Mouse (Mus musculus) testis, adult 2 months (tissue): ENCODE data around the gene 4930550C14Rik. TPM values are rescaled to one million over a fixed set of nuclear protein-coding genes. Genes with fewer than 3 reads are reported as not detected.

Experiments
- H3K27ac ChIP-seq: fragments of 200-500 bp; 2 replicates; pipeline ENCODE4 v1.5.1; 2012; ENCODE audit warnings: low read depth, low read length; ENCODE audit not compliant: control insufficient read depth, insufficient read depth
- H3K27me3 ChIP-seq: fragments of 200-500 bp; 2 replicates; pipeline ENCODE4 v1.6.1; 2012; ENCODE audit warnings: mild to moderate bottlenecking, low read length, moderate library complexity; ENCODE audit not compliant: control insufficient read depth, insufficient read depth
- H3K36me3 ChIP-seq: fragments of 200-500 bp; 2 replicates; pipeline ENCODE4 v1.6.1; 2012; ENCODE audit warnings: mild to moderate bottlenecking, low read length; ENCODE audit not compliant: control insufficient read depth, insufficient read depth
- H3K4me1 ChIP-seq: fragments of 200-500 bp; 2 replicates; pipeline ENCODE4 v1.6.1; 2012; ENCODE audit warnings: low read length; ENCODE audit not compliant: control insufficient read depth, insufficient read depth
- H3K4me3 ChIP-seq: fragments of 200-500 bp; 2 replicates; pipeline ENCODE4 v1.5.1; 2012; ENCODE audit warnings: low read depth, mild to moderate bottlenecking, low read length, moderate library complexity, mixed read lengths; ENCODE audit not compliant: control insufficient read depth
- CTCF ChIP-seq: fragments of 200-500 bp; IDR thresholded peaks from 2 replicates; pipeline ENCODE4 v1.5.1; 2012; ENCODE audit warnings: low read depth, mild to moderate bottlenecking, inconsistent platforms, low read length, moderate library complexity; ENCODE audit not compliant: control insufficient read depth, insufficient read depth, insufficient replicate concordance
- POLR2A ChIP-seq: fragments of 200-500 bp; IDR thresholded peaks from 2 replicates; pipeline ENCODE4 v1.6.1; 2012; ENCODE audit warnings: low read depth, mild to moderate bottlenecking, inconsistent platforms, low read length, moderate library complexity; ENCODE audit not compliant: control insufficient read depth
- polyA plus RNA-seq: library from polyadenylated mRNA; depleted of rRNA; stranded (reverse); fragments of >200 nt; gene quantifications from 2 replicates; pipeline ENCODE4 v1.2.3, GENCODE M21; 2012

The 4930550C14Rik gene
- polyA plus RNA-seq, 1 experiment, result 14.2 TPM

DNA sequence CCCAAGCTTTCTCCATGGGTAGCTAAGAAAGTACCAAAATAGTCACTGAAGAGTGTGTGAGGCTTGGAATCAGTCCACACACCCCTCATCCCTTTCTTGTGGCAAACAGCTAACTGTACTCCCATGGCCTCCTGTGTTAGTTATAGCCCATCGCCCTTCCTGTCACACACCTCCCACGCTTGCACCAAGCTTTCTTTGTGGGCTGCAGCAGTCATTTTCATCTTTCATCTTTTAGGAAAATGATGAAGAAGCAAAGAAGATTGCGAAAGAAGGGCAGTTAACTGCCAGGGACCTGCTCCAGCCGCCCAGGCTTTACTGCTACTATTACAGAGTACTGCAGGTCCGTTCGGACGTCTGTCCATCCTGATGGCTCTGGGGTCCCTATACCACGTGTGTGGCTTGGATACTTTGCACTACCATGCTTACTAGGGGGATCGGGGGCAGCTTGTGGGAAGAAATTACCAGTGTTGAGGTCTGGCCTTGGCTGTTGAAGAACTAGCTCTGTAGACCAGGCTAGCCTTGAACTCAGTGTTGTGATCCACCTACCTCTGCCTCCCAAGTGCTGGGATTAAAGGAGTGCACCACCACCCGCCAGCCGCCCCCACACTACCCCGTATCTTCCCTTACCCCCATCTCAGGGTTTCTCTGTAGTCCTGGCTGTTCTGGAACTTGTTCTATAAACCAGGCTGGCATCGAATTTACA, 4.3 kb upstream of the 4930550C14Rik start:
- H3K36me3 ChIP-seq, result no peaks in the 10 kb centered on the region
- H3K4me1 ChIP-seq, result peaks cover 11% of the 10 kb centered on the region
- TF ChIP-seq POLR2A (no peak), CTCF (no peak)
- H3K27me3 ChIP-seq, result no peaks in the 10 kb centered on the region
- H3K27ac ChIP-seq, result no peak overlapping the region
- H3K4me3 ChIP-seq, result no peak overlapping the region

DNA sequence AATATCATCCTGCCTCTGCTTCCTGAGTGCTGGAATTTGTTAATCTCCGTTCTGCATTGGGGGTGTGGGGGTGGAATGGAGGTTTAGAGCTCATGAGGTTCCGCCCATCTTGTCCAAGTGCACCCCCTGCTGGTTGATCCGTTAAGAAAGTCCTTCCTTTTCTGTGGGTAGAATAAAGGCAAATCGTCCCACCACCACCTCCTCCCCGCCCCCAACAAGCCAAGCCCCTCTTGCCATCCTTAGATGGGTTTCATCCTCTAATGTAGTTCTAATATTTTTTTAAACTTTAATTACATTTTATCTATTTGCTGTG, 3.8 kb upstream of the 4930550C14Rik start:
- no peak overlapping the region for H3K27ac ChIP-seq
- H3K4me1 ChIP-seq, result peaks cover 11% of the 10 kb centered on the region
- no peaks in the 10 kb centered on the region for H3K36me3 ChIP-seq
- TF ChIP-seq POLR2A (no peak), CTCF (peak; percentile 50; the same call in 1 of the 2 replicates)
- no peaks in the 10 kb centered on the region for H3K27me3 ChIP-seq
- no peak overlapping the region for H3K4me3 ChIP-seq

DNA sequence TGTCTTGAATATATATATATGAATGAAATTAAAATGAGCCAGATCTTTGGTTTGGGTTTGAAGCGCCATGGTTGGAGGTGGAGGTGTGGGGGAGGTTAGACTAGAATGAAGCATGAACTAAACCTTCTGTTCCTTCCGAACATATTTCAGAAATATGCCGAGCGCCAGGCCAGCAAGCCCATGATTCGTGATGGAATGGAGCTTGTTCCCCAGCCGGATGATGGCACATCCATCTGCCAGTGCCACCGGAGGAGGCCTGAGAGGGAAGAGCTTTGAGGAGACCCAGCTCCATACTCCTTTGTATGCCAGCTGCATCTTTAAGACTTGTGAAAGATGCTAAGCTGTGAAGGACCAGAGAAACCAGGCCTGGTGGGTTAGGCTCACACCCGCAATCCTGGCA, 2.6 kb upstream of the 4930550C14Rik start:
- Histone ChIP-seq H3K4me3 (no peak overlapping the region), H3K27me3 (no peaks in the 10 kb centered on the region), H3K27ac (no peak overlapping the region), H3K36me3 (no peaks in the 10 kb centered on the region), H3K4me1 (peaks cover 11% of the 10 kb centered on the region)
- TF ChIP-seq CTCF (no peak), POLR2A (no peak)

DNA sequence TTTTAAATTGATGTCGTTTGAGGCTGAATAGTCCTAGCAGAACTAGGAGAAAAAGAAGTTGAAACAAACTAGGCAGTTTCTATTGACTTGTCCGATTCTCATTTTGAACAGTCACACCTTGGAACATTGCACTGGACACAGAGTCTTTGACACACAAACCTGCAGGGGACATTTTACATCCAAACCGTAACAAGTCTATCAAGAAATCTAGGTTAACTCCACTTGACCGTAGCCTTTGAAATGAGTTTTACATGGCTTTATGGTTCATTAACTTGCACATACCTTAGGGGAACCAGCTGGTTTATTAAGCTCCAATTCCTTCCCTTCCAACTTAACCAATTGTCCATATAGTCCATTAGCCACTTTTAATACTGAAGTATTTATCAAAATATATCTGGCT, 1.4 kb upstream of the 4930550C14Rik start:
- Histone ChIP-seq H3K27me3 (no peaks in the 10 kb centered on the region), H3K4me3 (no peak overlapping the region), H3K27ac (no peak overlapping the region), H3K4me1 (peaks cover 18% of the 10 kb centered on the region), H3K36me3 (no peaks in the 10 kb centered on the region)
- TF ChIP-seq CTCF, result no peak

DNA sequence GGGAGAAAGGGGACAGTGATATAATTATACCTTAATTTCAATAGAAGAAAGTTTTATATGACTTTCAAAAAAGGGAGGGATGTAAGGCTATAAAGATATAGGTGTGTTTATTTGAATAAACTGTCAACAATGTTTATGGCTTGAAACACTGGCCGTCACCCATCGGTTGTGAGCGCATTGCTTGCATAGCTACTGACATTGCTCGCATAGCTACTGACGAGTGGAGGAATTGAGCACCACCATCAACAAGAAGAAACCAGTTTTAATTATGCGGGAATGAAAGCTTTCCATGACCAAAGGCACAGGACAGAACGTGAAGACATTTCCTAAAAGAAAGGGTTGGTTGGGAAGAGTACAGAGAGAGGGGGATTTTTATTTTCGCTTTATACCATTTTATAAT, 979 bp upstream of the 4930550C14Rik start:
- TF ChIP-seq CTCF (no peak), POLR2A (no peak)
- H3K27me3 ChIP-seq, result no peaks in the 10 kb centered on the region
- H3K36me3 ChIP-seq, result no peaks in the 10 kb centered on the region
- no peak overlapping the region for H3K27ac ChIP-seq
- H3K4me1 ChIP-seq, result peaks cover 19% of the 10 kb centered on the region
- H3K4me3 ChIP-seq, result no peak overlapping the region

DNA sequence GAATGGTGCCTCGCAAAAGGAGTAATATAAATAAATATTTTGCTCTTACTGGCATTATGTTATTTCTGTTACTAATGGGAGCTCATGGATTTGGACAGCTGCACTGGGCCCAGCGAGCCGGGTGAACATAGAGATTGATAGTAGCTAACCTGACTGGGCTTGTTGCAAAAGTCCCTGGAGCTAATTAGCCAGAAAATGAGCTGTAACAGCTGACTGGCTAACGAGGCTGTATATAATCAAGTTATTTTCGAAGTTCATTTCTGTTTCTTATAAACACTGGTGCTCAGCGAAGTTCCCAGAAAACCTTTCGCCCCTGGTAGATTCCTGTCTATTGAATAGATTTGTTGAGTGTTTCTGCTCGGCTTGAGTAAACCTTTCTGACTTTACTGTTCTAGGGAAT, 866 bp downstream of the 4930550C14Rik start:
- Histone ChIP-seq H3K36me3 (no peaks in the 10 kb centered on the region), H3K27me3 (no peaks in the 10 kb centered on the region), H3K27ac (no peak overlapping the region), H3K4me3 (no peak overlapping the region), H3K4me1 (peaks cover 18% of the 10 kb centered on the region)
- TF ChIP-seq CTCF, result no peak
- no peak for TF ChIP-seq POLR2A

DNA sequence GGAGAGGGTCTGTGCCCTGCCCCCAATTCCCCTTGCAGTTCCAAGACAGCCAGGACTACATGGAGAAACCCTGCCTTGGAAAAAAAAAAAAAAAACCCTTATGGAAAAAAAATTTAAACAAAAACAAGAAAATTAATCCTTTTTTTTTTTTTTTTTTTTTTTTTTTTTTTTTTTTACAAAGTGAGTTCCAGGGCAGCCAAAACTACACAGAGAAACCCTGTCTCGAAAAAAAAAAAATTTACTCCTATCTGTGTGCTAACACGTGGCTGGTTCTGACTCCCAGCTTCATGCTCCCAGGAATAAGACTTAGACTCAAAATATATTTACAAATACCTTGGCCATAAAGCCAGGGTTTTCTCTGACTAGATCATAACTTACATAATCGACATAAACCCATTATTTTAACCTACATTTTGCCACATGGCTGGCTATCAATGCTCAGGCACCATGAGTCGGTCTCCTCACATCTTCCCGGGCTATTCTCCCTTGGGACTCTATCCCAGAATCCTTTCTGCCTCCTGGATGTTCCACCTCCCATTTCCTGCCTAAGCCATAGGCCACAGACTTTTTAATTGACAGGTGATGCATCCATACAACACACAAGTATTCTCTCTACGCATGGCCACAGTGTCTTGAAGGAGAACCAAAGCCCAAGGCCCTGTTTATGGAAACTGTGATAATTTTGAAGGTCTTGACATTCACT, 2.1 kb downstream of the 4930550C14Rik start:
- peaks cover 13% of the 10 kb centered on the region for H3K4me1 ChIP-seq
- TF ChIP-seq CTCF (no peak), POLR2A (no peak)
- no peaks in the 10 kb centered on the region for H3K36me3 ChIP-seq
- no peak overlapping the region for H3K27ac ChIP-seq
- no peaks in the 10 kb centered on the region for H3K27me3 ChIP-seq
- peak overlapping the region; percentile 95; the same call in 1 of the 2 replicates for H3K4me3 ChIP-seq
